Mouse (Mus musculus) kidney, adult 2 months (tissue): ENCODE measurements at regions not wholly inside any gene's neighbourhood (a gene's known extent, or its start where the extent isn't known, plus 50 kb on each side); places are given as distances from the start of the nearest gene placed in this dataset.

ENCODE experiments used
- CTCF ChIP-seq: fragments of 200-500 bp; conservative IDR thresholded peaks from 2 replicates; pipeline ENCODE4 v1.5.1; 2011; ENCODE audit warnings: low read depth, mild to moderate bottlenecking, control low read depth, low read length, moderate library complexity, mixed read lengths; ENCODE audit not compliant: insufficient read depth, insufficient read length
- POLR2A ChIP-seq: fragments of 200-500 bp; IDR thresholded peaks from one replicate; pipeline ENCODE4 v1.6.1; 2011; ENCODE audit warnings: low read depth, low read length, control low read depth

GRCm38 (mm10) chr5:118951067-118951466 lies 390.6 kb downstream of the Med13l start:
- no peak for TF ChIP-seq CTCF
- no peak for TF ChIP-seq POLR2A
